Mouse (Mus musculus): ENCODE measurements around the gene Lsm14b.

DNA sequence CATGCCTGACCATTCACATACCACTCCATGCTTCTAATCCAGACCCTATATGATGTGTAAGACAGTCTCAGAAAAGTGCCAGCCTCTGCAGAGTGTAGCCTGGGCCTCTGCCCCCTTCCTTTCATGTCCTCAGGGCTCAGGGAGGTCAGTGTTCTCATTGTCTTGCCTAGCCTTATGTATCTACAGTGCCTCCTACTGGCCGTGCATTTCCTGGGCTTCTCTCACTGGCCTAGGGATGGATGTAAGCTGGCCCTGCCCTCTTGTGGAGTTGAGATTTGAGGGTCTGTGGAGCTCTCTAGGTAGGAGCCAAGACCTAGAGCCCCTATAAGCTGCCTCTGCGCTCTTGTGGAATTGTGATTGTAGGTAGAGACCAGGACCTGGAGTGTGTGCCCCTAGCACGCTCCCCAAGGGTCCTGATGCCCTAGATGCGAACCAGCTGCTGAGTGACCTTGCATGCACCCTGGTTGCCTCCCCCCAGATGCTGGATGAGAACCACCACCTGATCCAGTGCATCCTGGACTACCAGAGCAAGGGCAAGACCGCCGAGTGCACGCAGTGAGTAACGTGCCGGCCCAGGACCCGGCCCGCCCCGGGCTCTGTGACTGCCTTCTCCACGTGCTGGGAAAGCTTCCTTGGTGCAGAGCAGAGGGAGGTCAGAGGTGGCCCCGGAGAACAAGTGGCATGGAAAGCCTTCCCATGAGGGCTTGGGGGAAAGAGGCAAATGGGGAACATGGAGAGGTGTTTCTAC lies 27.4 kb downstream of the Lsm14b start:
- TF ChIP-seq CTCF (IDR thresholded peaks at IDR 0.05; ENCODE audit: low read depth) = peak; percentile 65
- no peak for TF ChIP-seq EP300 (optimal IDR thresholded peaks at IDR 0.05)
